Mouse (Mus musculus) heart, postnatal 0 days (tissue): ENCODE measurements at regions not wholly inside any gene's neighbourhood (a gene's known extent, or its start where the extent isn't known, plus 50 kb on each side); places are given as distances from the start of the nearest gene placed in this dataset.

Source experiments
- CTCF ChIP-seq: IDR thresholded peaks from 2 replicates; pipeline ENCODE4 v1.5.1; 2016; ENCODE audit warnings: antibody characterized with exemption, control low read depth, low read depth
- EP300 ChIP-seq: IDR thresholded peaks from 2 replicates; pipeline ENCODE4 v1.6.1; 2016; ENCODE audit warnings: antibody characterized with exemption, low read depth

DNA sequence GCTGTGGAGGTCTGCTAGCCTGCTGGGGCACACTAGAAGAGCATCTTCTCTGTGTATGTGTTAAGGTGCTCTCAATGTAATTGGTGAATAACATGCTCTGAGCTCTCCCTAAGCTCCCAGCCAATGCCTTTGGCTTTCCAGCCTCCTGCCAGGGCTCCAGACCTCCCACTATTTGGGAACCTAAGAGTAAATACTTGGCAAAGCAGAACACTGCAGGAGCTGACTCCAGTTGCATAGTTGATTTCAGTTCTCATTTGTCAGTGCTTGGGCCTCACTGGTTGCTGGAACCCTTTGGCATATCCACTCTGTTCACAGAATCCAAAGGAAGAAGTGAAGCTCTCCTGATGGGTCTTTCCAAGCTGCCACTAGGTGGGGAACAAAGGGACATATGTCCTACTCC, 602.7 kb downstream of the Gm826 start:
- TF ChIP-seq CTCF: no peak
- no peak for TF ChIP-seq EP300
